Mouse (Mus musculus) gastrocnemius, postnatal 25 days (tissue): Measurements from ENCODE around the gene Gm13030. TPM values are rescaled to one million over a fixed set of nuclear protein-coding genes. Genes with fewer than 3 reads are reported as not detected.

Experiments
- total RNA-seq, 2 experiments: library from RNA; stranded (reverse); gene quantifications; 1 replicate in 1 of 2; 2 replicates in 1 of 2; pipeline ENCODE4 v1.2.3; 2021

Gm13030 gene
- total RNA-seq, 2 experiments from 2014 or later = not detected

Other genes starting within 250 kb of the Gm13030 start
- gene Vwa5b1, start 238.1 kb downstream of the Gm13030 start, total RNA-seq = not detected
- gene Pla2g2c, start 149.2 kb downstream of the Gm13030 start, total RNA-seq = not detected
- gene Ubxn10, start 136.8 kb downstream of the Gm13030 start, total RNA-seq = under 1 TPM in 1 of 2 experiments, not detected in 1; 0.08 TPM
- gene Pla2g2f, start 116.3 kb downstream of the Gm13030 start, total RNA-seq = not detected
- under 1 TPM in 1 of 2 experiments, not detected in 1; 0.29 TPM for gene Pla2g2d, start 98.2 kb downstream of the Gm13030 start, total RNA-seq
- under 1 TPM; 0.75 to 0.79 TPM for gene Pla2g5, start 10.5 kb downstream of the Gm13030 start, total RNA-seq
- under 1 TPM in 1 of 2 experiments, not detected in 1; 0.32 TPM for gene Pla2g2e, start 4.0 kb upstream of the Gm13030 start, total RNA-seq
- gene Otud3, start 40.0 kb upstream of the Gm13030 start, total RNA-seq = 10 to 100 TPM; 11.4 to 13.8 TPM
- not detected for gene Rnf186, start 93.1 kb upstream of the Gm13030 start, total RNA-seq
- gene Tmco4, start 98.9 kb upstream of the Gm13030 start, total RNA-seq = 1 to 10 TPM; 4.7 TPM
- not detected for gene Htr6, start 201.6 kb upstream of the Gm13030 start, total RNA-seq
- 10 to 100 TPM; 23.4 to 25.1 TPM for gene Nbl1, start 219.0 kb upstream of the Gm13030 start, total RNA-seq